Mouse (Mus musculus) thymus, postnatal 25 days (tissue): ENCODE data around the gene Eva1c.

Experiments
- DNase-seq: peaks from one replicate; pipeline ENCODE4 v3.0.0; 2022

Gene Eva1c

DNA sequence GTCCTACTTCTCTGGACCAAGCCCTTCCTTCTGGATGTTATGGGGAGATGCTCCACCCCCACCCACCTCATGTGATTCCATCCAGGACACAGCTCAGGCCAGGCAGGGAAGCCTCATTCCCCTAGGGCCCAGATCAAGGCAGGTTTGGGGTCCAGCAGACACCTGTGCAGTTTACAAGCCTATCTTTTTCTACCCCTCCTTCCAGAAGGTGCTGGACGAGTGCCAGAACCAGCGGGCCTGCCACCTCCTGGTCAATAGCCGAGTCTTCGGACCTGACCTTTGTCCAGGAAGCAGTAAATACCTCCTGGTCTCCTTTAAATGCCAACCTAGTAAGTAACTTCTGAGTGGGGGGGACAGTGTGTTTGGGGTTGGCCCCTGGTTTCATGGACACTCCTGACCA, 42.8 kb downstream of the Eva1c start:
- no peak for DNase-seq

- no peak for DNase-seq
Measured at GRCm38 (mm10) chr16:90872936-90873335, 46.4 kb downstream of the Eva1c start.

- no peak for DNase-seq
Measured at GRCm38 (mm10) chr16:90874536-90874935, 48.0 kb downstream of the Eva1c start.

DNA sequence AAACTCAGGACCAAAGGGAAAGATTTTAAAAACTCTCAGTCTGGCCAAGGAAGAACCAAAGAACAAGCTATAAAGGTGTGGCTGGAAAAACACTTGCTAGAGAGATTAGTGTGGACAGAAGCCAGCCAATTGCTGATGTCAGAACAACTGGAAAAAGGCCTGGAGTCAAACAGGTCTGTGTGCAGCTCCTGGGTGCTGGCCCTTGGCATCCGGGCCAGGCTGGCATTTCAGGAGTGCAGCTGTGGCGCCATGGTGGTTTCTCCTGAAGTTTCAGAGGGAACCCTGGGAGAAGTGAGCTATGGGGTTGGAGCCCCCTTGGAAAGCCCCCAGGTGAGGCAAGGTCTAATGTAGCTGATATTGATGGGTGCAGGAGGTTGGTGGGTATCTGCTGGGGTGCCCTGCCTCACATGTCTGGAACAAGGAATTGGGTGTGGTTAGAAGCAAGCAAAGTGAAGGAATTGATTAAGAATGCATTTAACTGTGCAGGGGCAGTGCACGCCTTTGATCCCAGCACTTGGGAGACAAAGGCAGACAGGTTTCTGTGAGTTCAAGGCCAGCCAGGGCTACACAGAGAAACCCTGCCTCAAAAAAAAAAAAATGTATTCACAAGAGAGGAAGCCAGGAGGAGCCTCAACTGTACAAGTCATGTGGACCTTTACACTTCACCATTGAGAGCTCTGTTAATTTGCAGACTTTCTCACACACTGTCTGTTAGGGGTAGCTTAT, 51.8 kb downstream of the Eva1c start:
- no peak for DNase-seq

GRCm38 (mm10) chr16:90882501-90882977, 56.0 kb downstream of the Eva1c start:
- DNase-seq: no peak

GRCm38 (mm10) chr16:90885351-90885750, 58.8 kb downstream of the Eva1c start:
- no peak for DNase-seq

DNA sequence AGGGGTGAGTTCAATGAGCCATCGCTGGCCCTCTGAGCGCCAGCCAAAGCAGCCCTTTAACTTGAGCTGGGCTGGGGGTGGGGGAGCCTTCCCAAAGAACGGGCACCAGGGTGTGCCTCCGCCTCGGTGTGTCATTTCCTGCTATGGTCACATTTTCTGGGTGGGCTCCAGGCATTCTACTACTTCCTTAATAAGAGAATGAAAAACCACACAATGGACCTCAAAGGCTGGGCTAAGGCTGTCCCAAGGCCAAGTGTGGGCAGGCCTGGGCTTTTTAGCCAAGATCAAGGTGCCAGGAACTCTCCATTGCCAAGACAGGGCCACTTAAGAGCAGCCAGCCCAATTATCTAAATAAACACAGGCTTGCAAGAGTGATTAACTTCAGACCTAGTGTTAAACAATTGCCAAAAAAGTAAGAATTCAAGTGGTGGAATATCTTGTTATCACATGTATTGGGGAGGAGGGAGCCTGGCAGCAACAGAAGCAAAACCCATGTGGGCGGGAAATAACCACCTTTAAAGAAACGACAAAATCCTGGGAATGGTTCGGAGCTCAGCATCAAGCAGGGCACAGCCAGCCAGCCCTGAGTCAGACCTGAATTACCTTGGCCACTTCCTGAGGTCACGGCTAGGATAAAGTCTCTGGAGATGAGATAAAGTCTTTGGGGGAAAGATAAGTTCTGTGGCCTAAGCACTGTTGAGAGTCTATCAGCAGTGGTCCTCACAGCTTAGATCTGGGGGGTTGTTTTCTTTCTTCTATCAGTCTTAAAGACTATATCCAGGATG, 59.5 kb downstream of the Eva1c start:
- DNase-seq: no peak

- DNase-seq: no peak
Measured at GRCm38 (mm10) chr16:90890683-90891082, 64.2 kb downstream of the Eva1c start.

DNA sequence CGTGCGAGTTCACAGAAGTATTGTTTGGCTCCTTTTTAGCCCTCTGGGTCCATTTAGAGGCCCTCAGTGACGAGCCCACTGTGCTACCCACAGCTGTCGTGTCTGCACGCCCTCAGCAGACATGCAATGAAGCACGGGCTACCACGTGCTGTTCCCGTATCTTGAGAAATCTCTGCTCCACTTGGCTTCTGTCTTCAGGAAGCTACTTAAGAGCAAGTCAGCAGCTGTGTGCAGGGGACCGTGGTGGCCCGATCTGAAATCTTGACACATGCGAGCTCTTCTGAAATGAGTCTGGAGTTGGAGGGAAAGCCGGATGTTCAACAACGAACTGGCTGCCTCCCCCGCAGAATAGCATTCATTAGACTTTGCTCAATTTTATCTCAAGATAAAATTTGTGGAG, 65.1 kb downstream of the Eva1c start:
- no peak for DNase-seq

GRCm38 (mm10) chr16:90892081-90892480, 65.6 kb downstream of the Eva1c start:
- DNase-seq: no peak

GRCm38 (mm10) chr16:90893019-90893418, 66.5 kb downstream of the Eva1c start:
- no peak for DNase-seq

DNA sequence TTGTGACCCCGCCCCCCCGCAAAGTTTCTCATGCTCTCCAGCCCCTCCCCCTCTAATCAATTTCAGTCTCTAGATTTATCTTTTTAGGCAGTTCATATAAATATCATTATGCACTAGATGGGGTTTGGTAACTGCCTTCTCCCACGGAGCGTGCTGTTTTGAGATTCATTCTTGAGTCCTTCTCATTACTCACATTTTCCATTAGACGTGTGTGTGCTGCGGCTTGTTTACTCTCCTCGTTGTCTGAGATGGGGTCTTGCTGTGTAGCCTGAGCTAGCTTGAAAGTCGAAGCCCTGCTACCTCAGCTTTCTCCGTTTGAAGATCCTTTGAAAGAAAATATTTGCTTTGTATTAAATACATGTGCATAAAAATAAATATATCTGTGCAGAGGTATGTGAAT, 67.3 kb downstream of the Eva1c start:
- no peak for DNase-seq

DNA sequence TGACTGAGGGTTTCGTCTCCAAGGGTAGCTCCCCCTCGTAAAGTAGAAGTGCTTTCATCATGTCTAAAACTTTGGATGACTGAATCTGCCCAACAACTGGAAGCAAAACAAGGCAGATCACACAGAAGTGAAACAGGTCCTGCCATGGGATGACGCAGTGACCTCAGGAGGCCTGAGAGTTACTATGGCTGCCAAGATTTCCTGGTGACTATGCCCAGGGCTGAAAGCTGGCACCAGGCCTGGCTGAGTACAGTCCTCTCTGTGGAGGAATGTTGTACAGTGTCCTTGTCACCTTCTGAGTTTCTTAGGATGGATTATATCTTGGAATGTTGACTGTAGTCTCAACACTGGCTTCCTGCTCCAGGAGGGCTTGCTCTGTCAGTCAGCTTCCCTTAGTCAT, 71.1 kb downstream of the Eva1c start:
- no peak for DNase-seq

DNA sequence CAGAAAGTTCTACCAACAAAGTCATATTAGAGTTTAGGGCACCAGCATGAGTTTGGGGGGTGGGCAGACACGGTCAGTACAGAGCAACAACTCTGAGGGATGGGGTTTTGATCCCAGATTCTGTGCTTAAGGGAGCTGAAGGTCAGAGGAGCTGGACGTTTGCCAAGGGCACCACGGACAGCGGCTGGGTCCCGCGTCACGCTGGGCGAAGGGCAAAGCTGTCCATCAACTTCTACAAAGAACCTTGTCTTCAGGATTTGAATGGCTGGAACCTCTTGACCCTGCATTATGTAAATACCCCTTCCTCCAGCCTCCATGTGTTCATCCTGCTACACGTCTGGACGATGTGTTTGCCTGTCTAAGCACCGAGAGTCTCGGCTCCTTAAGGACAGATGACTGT, 73.0 kb downstream of the Eva1c start:
- no peak for DNase-seq

DNA sequence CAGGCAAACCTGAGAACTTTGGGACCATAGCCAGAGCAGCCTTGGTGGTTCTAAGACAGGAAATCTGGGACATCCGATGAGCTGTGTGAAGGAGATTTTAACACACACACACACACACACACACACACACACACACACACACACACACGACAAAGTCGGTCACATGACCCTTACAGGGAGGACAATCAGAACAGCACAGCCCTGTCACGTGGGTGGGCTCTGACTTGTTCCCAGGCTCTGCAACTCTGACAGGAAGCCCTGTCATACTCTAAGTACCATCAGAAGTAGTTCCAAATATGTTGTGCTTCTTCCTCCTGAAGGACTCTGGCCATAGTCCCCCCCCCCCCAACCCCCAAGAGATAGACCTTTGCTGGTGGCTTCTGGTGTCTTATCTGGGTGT, 74.8 kb downstream of the Eva1c start:
- no peak for DNase-seq

GRCm38 (mm10) chr16:90903300-90903699, 76.8 kb downstream of the Eva1c start:
- no peak for DNase-seq

GRCm38 (mm10) chr16:90907250-90907649, 80.7 kb downstream of the Eva1c start:
- no peak for DNase-seq

DNA sequence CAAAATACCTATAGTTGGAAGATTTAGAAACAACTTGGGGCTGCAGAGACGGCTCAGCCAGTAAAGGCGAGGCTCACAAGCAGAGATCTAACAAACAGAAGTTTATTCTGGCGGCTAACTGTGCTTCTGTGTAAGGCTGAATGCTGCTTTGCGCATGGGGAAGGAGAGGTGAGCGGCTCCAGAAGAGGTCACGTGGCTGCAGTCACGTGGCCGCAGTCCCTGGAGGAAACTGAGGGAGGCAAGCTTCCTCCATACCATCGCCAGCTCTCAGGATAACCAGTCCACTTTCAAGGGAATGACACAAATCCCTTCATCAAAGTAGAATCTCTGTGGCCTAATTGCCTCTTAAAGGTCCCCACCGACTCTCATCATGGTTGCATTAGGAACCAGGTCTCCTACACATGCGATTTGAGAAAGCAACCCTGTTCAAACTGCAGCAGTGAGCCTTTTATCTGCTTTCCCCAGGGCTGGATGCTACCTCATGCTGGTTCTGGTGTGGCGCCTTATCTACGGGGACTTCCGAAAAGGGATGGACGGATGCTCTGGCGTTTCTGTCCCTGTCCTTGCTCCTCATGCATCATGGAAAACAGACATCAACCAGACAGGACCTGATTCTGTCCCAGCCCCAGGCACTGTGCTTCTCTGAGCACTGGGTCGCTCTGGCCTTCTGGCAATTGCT, 84.5 kb downstream of the Eva1c start:
- DNase-seq: no peak

GRCm38 (mm10) chr16:90911766-90912165, 85.2 kb downstream of the Eva1c start:
- no peak for DNase-seq

- DNase-seq: no peak
Measured at GRCm38 (mm10) chr16:90916040-90916481, 89.5 kb downstream of the Eva1c start.

DNA sequence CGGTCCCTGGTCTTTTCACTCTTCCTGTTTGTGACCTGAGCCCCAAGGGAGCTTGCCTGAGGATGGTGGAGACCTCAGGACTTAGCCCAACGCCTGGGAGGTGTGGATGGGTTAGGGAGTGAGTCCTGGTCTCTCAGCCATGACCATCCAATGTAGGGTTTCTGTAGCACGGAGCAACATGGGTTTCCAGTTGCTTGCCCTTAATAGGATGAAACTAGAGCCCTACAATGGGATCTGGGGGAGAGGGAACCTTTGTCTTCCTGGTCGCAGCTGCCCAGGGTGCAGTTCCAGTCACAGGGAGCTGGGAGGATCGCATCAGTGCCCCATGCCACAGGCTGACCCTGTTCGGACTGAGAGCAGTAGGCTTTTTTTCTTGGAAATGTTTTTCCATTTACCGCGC, 90.6 kb downstream of the Eva1c start:
- DNase-seq: no peak

DNA sequence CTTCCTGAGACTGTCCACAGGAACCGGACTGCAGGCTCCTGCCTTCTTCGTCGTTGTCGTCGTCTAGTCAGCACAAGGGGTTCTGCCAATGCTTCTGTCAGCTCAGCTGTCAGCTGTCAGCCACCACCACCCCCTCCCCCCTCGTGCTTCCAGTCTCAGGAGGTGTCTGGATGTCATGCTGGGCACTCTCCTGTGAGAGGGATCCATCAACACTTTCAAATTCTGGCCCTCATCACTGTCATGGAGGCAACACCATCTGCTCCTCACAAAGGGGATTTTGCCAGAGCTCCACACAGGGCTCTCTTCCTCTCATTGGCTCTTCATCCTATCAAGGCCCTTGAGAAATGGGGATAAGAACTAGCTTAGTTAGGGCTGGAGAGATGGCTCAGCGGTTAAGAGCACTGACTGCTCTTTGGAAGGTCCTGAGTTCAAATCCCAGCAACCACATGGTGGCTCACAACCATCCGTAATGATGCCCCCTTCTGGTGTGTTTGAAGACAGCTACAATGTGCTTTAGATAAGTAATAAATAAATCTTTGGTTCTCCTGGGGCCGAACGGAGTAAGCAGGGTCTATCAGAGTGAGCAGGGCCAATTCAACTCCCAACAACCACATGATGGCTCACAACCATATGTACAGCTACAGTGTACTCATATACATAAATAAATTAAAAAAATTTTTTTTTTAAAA, 95.1 kb downstream of the Eva1c start:
- no peak for DNase-seq
